Mouse (Mus musculus): ENCODE data around the gene Nt5c2. TPM values are rescaled to one million over a fixed set of nuclear protein-coding genes. Genes with fewer than 3 reads are reported as not detected.

The Nt5c2 gene
- polyA plus RNA-seq (2015; fragmentation: Nextera tagmentation; extraction: Ambion mirVana), result 72.4 and 77.8 TPM in 2 replicates

GRCm38 (mm10) chr19:47014447-47015381 lies at the start of gene Nt5c2, which contains the start of gene Ina:
TSS of gene Nt5c2 (minus strand) at chr19:47015153.
TSS of gene Ina (plus strand) at chr19:47014698.

DNA sequence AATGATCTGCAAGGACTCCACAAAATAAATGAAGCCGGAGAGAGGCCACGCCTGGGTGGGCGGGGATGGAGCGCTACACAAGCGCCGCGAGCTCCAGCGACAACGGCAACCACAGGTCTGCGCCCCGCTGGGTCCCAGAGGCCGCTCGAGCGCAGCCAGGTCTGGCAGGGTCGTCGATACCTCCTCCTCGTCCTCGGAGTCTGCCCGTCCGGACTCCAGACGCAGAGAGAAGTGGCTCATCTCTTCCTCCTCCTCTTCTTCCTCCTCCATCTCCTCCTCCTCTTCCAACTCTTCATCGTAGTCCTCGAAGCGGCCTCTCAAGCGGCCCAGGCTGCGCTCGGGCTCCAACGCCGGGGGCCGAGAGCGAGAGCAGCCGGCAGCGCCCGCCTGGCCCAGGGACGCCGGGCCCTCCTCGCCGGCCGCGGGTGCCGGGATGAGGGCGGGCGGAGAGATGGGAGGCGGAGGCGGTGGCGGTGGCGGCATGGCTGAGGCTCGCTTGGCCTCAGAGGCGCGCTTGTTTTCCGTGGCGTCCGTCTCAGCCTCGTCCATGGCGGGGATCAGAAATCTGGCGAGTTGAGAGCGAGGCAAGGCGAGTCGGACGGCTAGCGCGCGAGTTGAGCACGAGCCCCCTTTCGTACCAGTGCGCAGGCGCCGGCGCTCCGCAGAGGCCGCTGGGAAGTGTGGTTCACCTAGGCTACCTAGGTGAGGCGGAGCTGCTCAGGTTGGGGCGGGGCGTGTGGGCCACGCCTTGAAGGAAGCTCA lies 35.5 kb upstream of the Nt5c2 start, which contains the start of gene Pcgf6:
TSS of gene Pcgf6 (minus strand) at position 636 of the 762 bp plus-strand sequence.

Other genes with a start within 250 kb of the Nt5c2 start
- gene Ina, start 455 bp downstream of the Nt5c2 start, polyA plus RNA-seq (2015; fragmentation: Nextera tagmentation; extraction: Ambion mirVana), result not detected in 2 replicates
- gene Pcgf6, start 35.8 kb upstream of the Nt5c2 start, polyA plus RNA-seq (2015; fragmentation: Nextera tagmentation; extraction: Ambion mirVana), result 10.7 and 11.0 TPM in 2 replicates
- 5.3 and 6.0 TPM in 2 replicates for gene Taf5, start 52.6 kb upstream of the Nt5c2 start, polyA plus RNA-seq (2015; fragmentation: Nextera tagmentation; extraction: Ambion mirVana)
- 862 and 952 TPM in 2 replicates for gene Usmg5, start 75.5 kb upstream of the Nt5c2 start, polyA plus RNA-seq (2015; fragmentation: Nextera tagmentation; extraction: Ambion mirVana)
- gene Pdcd11, start 75.6 kb upstream of the Nt5c2 start, polyA plus RNA-seq (2015; fragmentation: Nextera tagmentation; extraction: Ambion mirVana), result 7.0 and 7.4 TPM in 2 replicates
- gene Calhm2, start 123.1 kb upstream of the Nt5c2 start, polyA plus RNA-seq (2015; fragmentation: Nextera tagmentation; extraction: Ambion mirVana), result 4.7 and 5.6 TPM in 2 replicates
- gene Calhm1, start 129.1 kb upstream of the Nt5c2 start, polyA plus RNA-seq (2015; fragmentation: Nextera tagmentation; extraction: Ambion mirVana), result not detected in 2 replicates
- not detected in 2 replicates for gene Calhm3, start 142.6 kb upstream of the Nt5c2 start, polyA plus RNA-seq (2015; fragmentation: Nextera tagmentation; extraction: Ambion mirVana)
- 0.96 and 1.4 TPM in 2 replicates for gene Neurl1a, start 163.7 kb upstream of the Nt5c2 start, polyA plus RNA-seq (2015; fragmentation: Nextera tagmentation; extraction: Ambion mirVana)

Measured in spleen, postnatal 0 days (tissue).